Mouse (Mus musculus): ENCODE measurements around the gene Mast4. TPM values are rescaled to one million over a fixed set of nuclear protein-coding genes. Genes with fewer than 3 reads are reported as not detected.

Mast4 gene
- total and polyA plus RNA-seq, 3 experiments = 8.5 to 33.1 (median 23.6) TPM

DNA sequence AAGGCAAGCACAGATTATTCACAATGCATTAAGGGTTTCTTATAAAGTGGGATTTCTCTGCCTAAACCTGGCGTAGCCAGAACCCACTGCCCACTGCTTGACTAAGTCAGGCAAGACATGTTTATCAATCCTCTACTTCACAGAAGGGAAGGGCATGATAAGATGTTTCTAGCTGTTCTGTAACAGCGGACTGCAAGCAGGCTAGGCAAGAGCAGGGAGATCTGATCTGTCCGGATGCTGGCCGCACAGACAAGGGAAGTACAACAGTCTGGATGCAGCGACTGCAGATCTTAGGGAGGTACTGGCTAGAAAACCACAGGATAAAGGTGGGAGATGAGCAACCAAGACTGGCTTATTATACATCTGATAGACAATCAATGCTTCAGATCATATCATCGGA is 519.1 kb downstream of the Mast4 start:
- Histone ChIP-seq H3K4me1 (ENCODE audit: control insufficient read depth, insufficient read depth, low read length) (peaks cover 3% of the 10 kb centered on the region), H3K27ac (no peak overlapping the region), H3K4me3 (no peak overlapping the region), H3K36me3 (ENCODE audit: control insufficient read depth, insufficient read depth, low read length) (no peaks in the 10 kb centered on the region; the same call in 1 of the 2 replicates), H3K27me3 (ENCODE audit: control insufficient read depth, insufficient read depth, low read length) (no peaks in the 10 kb centered on the region), H3K9ac (ENCODE audit: low read depth, low read length) (no peak overlapping the region), H3K79me2 (replicated peaks; ENCODE audit: control insufficient read depth, insufficient read depth, low read length) (peaks cover 2% of the 10 kb centered on the region)
- no peak for DNase-seq
- TF ChIP-seq EP300 (IDR thresholded peaks at IDR 0.05; ENCODE audit: insufficient read depth, low read depth, low read length) (no peak), POLR2A (IDR thresholded peaks at IDR 0.05; ENCODE audit: insufficient read depth, low read depth, low read length) (no peak), CTCF (IDR thresholded peaks at IDR 0.05) (no peak)
- 85% methylated on average over 6 of the region's 6 CpGs for WGBS
- intact Hi-C loops (cut with DNase I) = no loop called here

DNA sequence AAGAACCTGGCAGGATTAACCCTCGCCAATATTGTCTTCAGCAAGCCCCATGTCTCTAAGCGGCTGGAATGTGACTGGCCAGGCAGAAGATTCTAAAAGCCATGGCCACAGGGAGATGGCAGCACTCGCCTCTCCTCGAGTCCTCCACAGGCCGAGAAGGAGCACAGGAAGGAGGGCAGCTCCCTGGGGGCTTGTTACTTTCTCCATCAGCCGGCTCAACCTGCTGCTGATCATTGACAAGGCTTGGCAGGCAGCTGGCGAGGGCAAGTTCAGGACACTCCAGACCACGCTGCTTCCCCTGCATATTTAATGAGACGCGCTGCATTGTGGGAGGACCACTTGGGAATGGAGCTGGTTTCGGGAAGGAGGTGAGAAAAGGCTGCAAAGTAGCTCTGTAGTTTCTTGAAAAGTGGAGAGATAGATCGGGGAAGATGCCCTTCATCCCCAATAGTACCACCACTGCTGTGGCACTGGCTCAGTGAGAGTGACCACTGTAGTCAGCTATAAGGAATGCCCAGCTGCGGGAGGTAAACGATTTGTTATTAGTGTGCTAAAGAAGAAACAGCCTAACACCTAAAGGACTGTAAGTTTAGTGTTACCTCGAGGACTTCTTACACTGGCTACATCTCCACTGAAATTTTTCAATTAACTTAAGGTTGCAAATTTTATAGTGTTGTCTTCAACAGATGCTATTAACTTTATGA is 523.0 kb downstream of the Mast4 start:
- Histone ChIP-seq H3K4me1 (ENCODE audit: control insufficient read depth, insufficient read depth, low read length) (peaks cover 3% of the 10 kb centered on the region), H3K79me2 (replicated peaks; ENCODE audit: control insufficient read depth, insufficient read depth, low read length) (peaks cover 4% of the 10 kb centered on the region), H3K9ac (ENCODE audit: low read depth, low read length) (peak overlapping the region; percentile 9), H3K36me3 (ENCODE audit: control insufficient read depth, insufficient read depth, low read length) (peaks cover 5% of the 10 kb centered on the region), H3K4me3 (peak overlapping the region; percentile 40), H3K27ac (no peak overlapping the region; the same call in 1 of the 2 replicates), H3K27me3 (ENCODE audit: control insufficient read depth, insufficient read depth, low read length) (no peaks in the 10 kb centered on the region)
- DNase-seq = peak; percentile 55 to 62
- WGBS = 18% methylated on average over 15 of the region's 15 CpGs
- intact Hi-C loops (cut with DNase I) = loop anchor here (2.0 to 5.0 kb wide), 2 partner anchors 96 to 296 kb away; no protein-coding TSS in a partner anchor
- TF ChIP-seq EP300 (IDR thresholded peaks at IDR 0.05; ENCODE audit: insufficient read depth, low read depth, low read length) = peak; percentile 24; the same call in 1 of the 2 replicates
- no peak for TF ChIP-seq POLR2A (IDR thresholded peaks at IDR 0.05; ENCODE audit: insufficient read depth, low read depth, low read length)
- TF ChIP-seq CTCF (IDR thresholded peaks at IDR 0.05) = peak; percentile 60

DNA sequence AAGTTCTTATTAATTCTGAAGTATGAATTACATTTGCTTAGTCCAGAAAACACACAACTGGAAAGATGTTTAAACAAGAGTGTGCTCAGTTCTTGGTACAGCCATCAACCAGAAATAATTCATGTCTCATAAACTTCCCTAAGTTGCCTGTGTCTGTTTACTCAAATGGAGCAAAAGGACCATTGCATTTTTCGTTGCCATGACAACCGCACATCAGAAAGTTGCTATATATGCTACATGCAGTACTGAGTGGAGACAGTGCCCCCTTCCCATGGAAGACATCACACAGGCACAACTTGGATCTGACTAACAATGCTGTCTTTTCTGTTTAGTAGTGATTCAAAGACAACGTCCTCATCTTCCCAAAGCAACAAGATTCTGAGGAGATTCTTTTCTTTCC is 527.6 kb downstream of the Mast4 start:
- intact Hi-C loops (cut with DNase I) = no loop called here
- Histone ChIP-seq H3K4me3 (no peak overlapping the region), H3K79me2 (replicated peaks; ENCODE audit: control insufficient read depth, insufficient read depth, low read length) (peaks cover 5% of the 10 kb centered on the region; the same call in 1 of the 2 replicates), H3K27ac (no peak overlapping the region), H3K9ac (ENCODE audit: low read depth, low read length) (no peak overlapping the region), H3K27me3 (ENCODE audit: control insufficient read depth, insufficient read depth, low read length) (no peaks in the 10 kb centered on the region), H3K36me3 (ENCODE audit: control insufficient read depth, insufficient read depth, low read length) (peaks cover 5% of the 10 kb centered on the region), H3K4me1 (ENCODE audit: control insufficient read depth, insufficient read depth, low read length) (peaks cover 3% of the 10 kb centered on the region)
- WGBS = 90% methylated on average over 3 of the region's 3 CpGs
- DNase-seq = no peak
- TF ChIP-seq EP300 (IDR thresholded peaks at IDR 0.05; ENCODE audit: insufficient read depth, low read depth, low read length) = no peak
- TF ChIP-seq CTCF (IDR thresholded peaks at IDR 0.05) = no peak
- no peak for TF ChIP-seq POLR2A (IDR thresholded peaks at IDR 0.05; ENCODE audit: insufficient read depth, low read depth, low read length)

DNA sequence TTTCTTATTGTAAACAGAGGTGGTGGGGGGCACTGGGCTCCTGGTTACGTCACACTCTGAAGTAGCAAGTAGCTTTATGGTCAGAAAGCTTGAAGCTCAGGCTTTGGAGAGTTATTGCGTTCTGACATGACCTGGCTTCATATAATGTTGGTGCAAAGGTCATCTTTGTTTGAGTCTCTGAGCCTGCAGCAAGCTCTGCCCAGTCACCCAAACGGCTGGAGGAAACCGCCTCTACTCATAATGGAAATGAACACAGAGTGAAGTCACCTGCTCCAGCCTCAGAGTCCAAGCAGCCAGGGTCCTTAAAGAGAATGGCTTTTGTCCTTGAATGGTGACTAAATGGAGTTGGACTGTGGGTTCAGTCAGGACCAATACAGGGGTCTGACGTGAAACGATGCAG is 529.1 kb downstream of the Mast4 start:
- Histone ChIP-seq H3K4me1 (ENCODE audit: control insufficient read depth, insufficient read depth, low read length) (no peaks in the 10 kb centered on the region), H3K27ac (no peak overlapping the region), H3K4me3 (no peak overlapping the region), H3K9ac (ENCODE audit: low read depth, low read length) (no peak overlapping the region), H3K79me2 (replicated peaks; ENCODE audit: control insufficient read depth, insufficient read depth, low read length) (peaks cover 6% of the 10 kb centered on the region; the same call in 1 of the 2 replicates), H3K27me3 (ENCODE audit: control insufficient read depth, insufficient read depth, low read length) (no peaks in the 10 kb centered on the region), H3K36me3 (ENCODE audit: control insufficient read depth, insufficient read depth, low read length) (peaks cover 5% of the 10 kb centered on the region)
- TF ChIP-seq EP300 (IDR thresholded peaks at IDR 0.05; ENCODE audit: insufficient read depth, low read depth, low read length) (no peak), CTCF (IDR thresholded peaks at IDR 0.05) (no peak), POLR2A (IDR thresholded peaks at IDR 0.05; ENCODE audit: insufficient read depth, low read depth, low read length) (no peak)
- WGBS = 78% methylated on average over 6 of the region's 6 CpGs
- intact Hi-C loops (cut with DNase I) = no loop called here
- no peak for DNase-seq

DNA sequence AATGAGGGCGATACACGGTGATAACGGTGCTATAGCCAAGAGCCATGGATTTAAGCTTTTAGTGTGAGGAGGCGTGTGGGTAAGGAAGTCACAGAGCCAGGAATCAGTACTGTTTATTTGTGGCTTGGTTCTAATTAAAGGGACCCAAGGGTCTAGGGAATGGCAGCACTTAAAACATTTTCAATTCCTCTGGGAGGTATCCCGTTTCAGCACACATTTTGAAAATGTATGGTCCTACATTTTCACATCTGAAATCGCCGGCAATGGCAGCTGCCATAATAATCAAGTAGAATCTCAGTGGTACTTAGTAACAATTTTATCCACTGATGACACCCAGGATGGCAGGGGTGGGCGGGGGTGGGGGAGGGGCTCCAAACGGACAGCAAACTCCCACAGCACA is 531.1 kb downstream of the Mast4 start:
- intact Hi-C loops (cut with DNase I) = no loop called here
- TF ChIP-seq CTCF (IDR thresholded peaks at IDR 0.05) = no peak
- TF ChIP-seq EP300 (IDR thresholded peaks at IDR 0.05; ENCODE audit: insufficient read depth, low read depth, low read length) = no peak
- TF ChIP-seq POLR2A (IDR thresholded peaks at IDR 0.05; ENCODE audit: insufficient read depth, low read depth, low read length) = no peak
- H3K4me3 ChIP-seq = no peak overlapping the region

DNA sequence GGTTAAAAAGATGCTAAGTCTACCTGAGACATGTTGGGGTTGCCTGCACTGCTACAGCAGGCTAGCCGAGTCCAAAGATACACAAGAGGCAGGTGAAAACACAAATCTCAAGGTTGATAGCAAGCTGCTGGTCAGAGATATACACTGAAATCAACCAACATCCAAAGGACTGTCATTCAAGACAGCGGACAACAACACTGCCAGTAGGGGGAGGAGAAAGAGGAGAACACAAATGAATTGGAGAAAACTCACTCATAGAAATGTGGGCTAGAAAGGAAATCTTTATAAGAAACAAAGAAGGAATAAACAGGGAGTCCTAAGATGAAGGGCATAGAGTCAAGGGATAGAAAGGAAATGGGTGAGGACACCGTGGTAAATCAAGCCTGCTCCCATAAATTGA is 542.1 kb downstream of the Mast4 start:
- Histone ChIP-seq H3K4me1 (ENCODE audit: control insufficient read depth, insufficient read depth, low read length) (no peaks in the 10 kb centered on the region), H3K4me3 (no peak overlapping the region), H3K79me2 (replicated peaks; ENCODE audit: control insufficient read depth, insufficient read depth, low read length) (no peaks in the 10 kb centered on the region), H3K27ac (no peak overlapping the region), H3K36me3 (ENCODE audit: control insufficient read depth, insufficient read depth, low read length) (peaks cover 2% of the 10 kb centered on the region), H3K27me3 (ENCODE audit: control insufficient read depth, insufficient read depth, low read length) (no peaks in the 10 kb centered on the region), H3K9ac (ENCODE audit: low read depth, low read length) (no peak overlapping the region)
- WGBS = 85% methylated on average over 3 of the region's 3 CpGs
- TF ChIP-seq CTCF (IDR thresholded peaks at IDR 0.05) = peak; percentile 40
- TF ChIP-seq POLR2A (IDR thresholded peaks at IDR 0.05; ENCODE audit: insufficient read depth, low read depth, low read length) = no peak
- intact Hi-C loops (cut with DNase I) = no loop called here
- no peak for DNase-seq

More for the DNA sequence above, 531.1 kb downstream of the Mast4 start:
- 81% methylated on average over 9 of the region's 9 CpGs for WGBS
- no peak overlapping the region for H3K27ac ChIP-seq
- H3K36me3 ChIP-seq (ENCODE audit: control insufficient read depth, insufficient read depth, low read length) = no peaks in the 10 kb centered on the region; the same call in none of the 2 replicates
- no peak for DNase-seq
- no peaks in the 10 kb centered on the region for H3K4me1 ChIP-seq (ENCODE audit: control insufficient read depth, insufficient read depth, low read length)
- H3K9ac ChIP-seq (ENCODE audit: low read depth, low read length) = no peak overlapping the region
- peaks cover 5% of the 10 kb centered on the region; the same call in 1 of the 2 replicates for H3K79me2 ChIP-seq (replicated peaks; ENCODE audit: control insufficient read depth, insufficient read depth, low read length)
- H3K27me3 ChIP-seq (ENCODE audit: control insufficient read depth, insufficient read depth, low read length) = no peaks in the 10 kb centered on the region

All from heart, adult 2 months (tissue).